Comparison of ENCODE assay signal across 29 mouse cellular contexts in the genomic region with DNA sequence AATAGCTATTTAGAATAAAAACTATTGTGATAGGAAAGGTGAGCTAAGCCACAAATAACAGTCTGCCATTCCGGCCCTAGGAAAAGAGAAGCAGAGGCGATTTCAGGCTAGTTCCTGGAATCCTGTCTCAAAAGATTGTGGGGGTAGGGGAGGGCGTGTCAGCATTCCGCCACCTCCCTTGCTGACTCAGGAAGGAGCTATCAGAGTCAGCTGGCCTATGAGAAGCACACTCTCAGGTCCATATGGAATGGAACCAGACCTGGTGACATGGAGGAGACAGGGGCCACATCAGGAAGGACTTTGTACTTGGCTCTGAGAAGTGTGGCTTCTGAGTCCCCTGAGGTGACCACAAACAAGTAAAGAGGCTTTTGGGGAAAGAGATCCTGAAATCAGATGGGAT. TPM values are rescaled to one million over a fixed set of nuclear protein-coding genes. Genes with fewer than 3 reads are reported as not detected.
A peak's percentile ranks its signal among the peaks of the same experiment; 100 is the strongest.
DNase-seq lines count a peak whose midpoint lies in the region; ATAC-seq and TF ChIP-seq lines count a peak whose summit lies in the region.
"Had no signal": no experiment of that assay in that cellular context is flagged by ENCODE, and none has a peak within 500 bp of the region (broad histone marks: within the 10 kb centered on the region; RNA-seq: fewer than 3 reads in every experiment).

No protein-coding gene starts in this region.

- no peak for TF ChIP-seq POLR2A in MEL (IDR thresholded peaks at IDR 0.05; ENCODE audit: control insufficient read depth in 1 of 2, insufficient read depth in 1 of 2, low read depth in 1 of 2, low read length in 2 of 2, poor library complexity in 1 of 2)

- H3K4me1 ChIP-seq in kidney, embryonic 14.5 days (ENCODE audit: control insufficient read depth, insufficient read depth, low read length) = no peaks in the 10 kb centered on the region
- H3K4me1 ChIP-seq in MEL (ENCODE audit: control insufficient read depth in 1 of 2, insufficient read depth in 2 of 2, low read length in 2 of 2) = peaks cover 10 to 28% of the 10 kb centered on the region in 2 experiments
- H3K4me1 ChIP-seq in intestine, postnatal 0 days (replicated peaks; ENCODE audit: control insufficient read depth, insufficient read depth, low read length) = peaks cover 5% of the 10 kb centered on the region
- no peaks in the 10 kb centered on the region for H3K4me1 ChIP-seq in hindbrain, postnatal 0 days (ENCODE audit: insufficient read depth, low read length)
- H3K4me1 ChIP-seq: hindbrain, embryonic 15.5 days; midbrain, embryonic 13.5 days had no signal

- no peaks in the 10 kb centered on the region for H3K9me3 ChIP-seq in kidney, embryonic 14.5 days (ENCODE audit: control insufficient read depth, low read length)
- no peaks in the 10 kb centered on the region for H3K9me3 ChIP-seq in MEL (replicated peaks; ENCODE audit: insufficient read depth, low read length)
- H3K9me3 ChIP-seq in intestine, postnatal 0 days (ENCODE audit: control insufficient read depth) = no peaks in the 10 kb centered on the region
- H3K9me3 ChIP-seq in hindbrain, postnatal 0 days (ENCODE audit: low read length) = no peaks in the 10 kb centered on the region
- H3K9me3 ChIP-seq: embryonic facial prominence, embryonic 15.5 days; heart, embryonic 13.5 days; hindbrain, embryonic 15.5 days; limb, embryonic 12.5 days; liver, embryonic 12.5 days; midbrain, embryonic 13.5 days; stomach, embryonic 15.5 days had no signal

- TF ChIP-seq EP300 in MEL (IDR thresholded peaks at IDR 0.05; ENCODE audit: low read depth in 1 of 2, low read length in 2 of 2) = no peak

- H3K4me2 ChIP-seq in kidney, embryonic 14.5 days (replicated peaks; ENCODE audit: low read depth, low read length) = no peak overlapping the region
- no peak overlapping the region for H3K4me2 ChIP-seq in intestine, postnatal 0 days (replicated peaks; ENCODE audit: low read depth)
- H3K4me2 ChIP-seq in hindbrain, postnatal 0 days (ENCODE audit: low read depth, low read length) = no peak overlapping the region
- H3K4me2 ChIP-seq: embryonic facial prominence, embryonic 15.5 days; heart, embryonic 13.5 days; hindbrain, embryonic 15.5 days; limb, embryonic 12.5 days; liver, embryonic 12.5 days; lung, embryonic 14.5 days; midbrain, embryonic 13.5 days; stomach, embryonic 15.5 days had no signal

- no peak for ATAC-seq in kidney, embryonic 14.5 days (ENCODE audit: low FRiP score, low TSS enrichment)
- peak; percentile 76 for ATAC-seq in intestine, postnatal 0 days
- ATAC-seq in hindbrain, postnatal 0 days = no peak
- ATAC-seq: forebrain, postnatal 0 days; liver, embryonic 12.5 days; midbrain, embryonic 13.5 days had no signal

- WGBS in kidney, embryonic 14.5 days = 72% methylated on average over 4 of the region's 4 CpGs
- WGBS in intestine, postnatal 0 days = 35% methylated on average over 4 of the region's 4 CpGs
- 71% methylated on average over 4 of the region's 4 CpGs for WGBS in hindbrain, postnatal 0 days

- TF ChIP-seq CTCF in MEL (IDR thresholded peaks at IDR 0.05 in 2 of 3, conservative IDR thresholded peaks at IDR 0.05 in 1 of 3; ENCODE audit: control insufficient read depth in 1 of 3, insufficient read depth in 1 of 3, low read depth in 2 of 3, low read length in 3 of 3, poor library complexity in 1 of 3, severe bottlenecking in 1 of 3) = no peak
- no peak for TF ChIP-seq CTCF in intestine, postnatal 0 days (IDR thresholded peaks at IDR 0.05; ENCODE audit: low read depth)
- no peak for TF ChIP-seq CTCF in hindbrain, postnatal 0 days (IDR thresholded peaks at IDR 0.05; ENCODE audit: low read depth)

- no peaks in the 10 kb centered on the region; the same call in 1 of the 2 replicates for H3K79me2 ChIP-seq in MEL (ENCODE audit: control insufficient read depth, insufficient read depth, low read length, poor library complexity)

- no peak for TF ChIP-seq RAD21 in MEL (IDR thresholded peaks at IDR 0.05; ENCODE audit: low read depth, low read length)

- H3K9ac ChIP-seq in kidney, embryonic 14.5 days (ENCODE audit: low read depth, low read length) = peak overlapping the region; percentile 28; the same call in 1 of the 2 replicates
- H3K9ac ChIP-seq in MEL (ENCODE audit: control insufficient read depth, low read depth, low read length, poor library complexity, severe bottlenecking) = no peak overlapping the region
- 0 out of 2 replicates have a peak overlapping the region, but pooled peaks have one; percentile 22 for H3K9ac ChIP-seq in intestine, postnatal 0 days (ENCODE audit: low read depth, low read length)
- no peak overlapping the region for H3K9ac ChIP-seq in hindbrain, postnatal 0 days (replicated peaks; ENCODE audit: low read length)
- H3K9ac ChIP-seq: embryonic facial prominence, embryonic 15.5 days; forebrain, postnatal 0 days; heart, embryonic 13.5 days; hindbrain, embryonic 15.5 days; limb, embryonic 12.5 days; liver, embryonic 12.5 days; lung, embryonic 14.5 days; midbrain, embryonic 13.5 days; stomach, embryonic 15.5 days had no signal

- H3K27me3 ChIP-seq in kidney, embryonic 14.5 days (ENCODE audit: control insufficient read depth, insufficient read depth, low read length) = no peaks in the 10 kb centered on the region
- H3K27me3 ChIP-seq in MEL (ENCODE audit: control insufficient read depth in 1 of 2, insufficient read depth in 2 of 2, low read length in 2 of 2) = peaks cover 2% of the 10 kb centered on the region in 2 experiments
- H3K27me3 ChIP-seq in intestine, postnatal 0 days (replicated peaks; ENCODE audit: control insufficient read depth, insufficient read depth, low read length) = no peaks in the 10 kb centered on the region
- H3K27me3 ChIP-seq in hindbrain, postnatal 0 days (ENCODE audit: insufficient read depth, low read length) = no peaks in the 10 kb centered on the region
- H3K27me3 ChIP-seq: embryonic facial prominence, embryonic 15.5 days; hindbrain, embryonic 15.5 days; limb, embryonic 12.5 days; stomach, embryonic 15.5 days had no signal

- no peak overlapping the region for H3K4me3 ChIP-seq in kidney, embryonic 14.5 days (ENCODE audit: low read length)
- no peak overlapping the region for H3K4me3 ChIP-seq in MEL (ENCODE audit: control insufficient read depth in 1 of 2, insufficient read depth in 1 of 2, low read depth in 2 of 2, low read length in 2 of 2)
- H3K4me3 ChIP-seq in intestine, postnatal 0 days (ENCODE audit: low read depth, low read length) = no peak overlapping the region
- H3K4me3 ChIP-seq in hindbrain, postnatal 0 days (ENCODE audit: low read length) = no peak overlapping the region
- H3K4me3 ChIP-seq: embryonic facial prominence, embryonic 15.5 days; heart, embryonic 13.5 days; hindbrain, embryonic 15.5 days; limb, embryonic 12.5 days; liver, embryonic 12.5 days; midbrain, embryonic 13.5 days; stomach, embryonic 15.5 days had no signal

- no peak overlapping the region for H3K27ac ChIP-seq in kidney, embryonic 14.5 days (ENCODE audit: low read depth, low read length)
- H3K27ac ChIP-seq in MEL (ENCODE audit: control insufficient read depth, low read depth, low read length) = no peak overlapping the region
- peak overlapping the region; percentile 90 for H3K27ac ChIP-seq in intestine, postnatal 0 days (ENCODE audit: low read depth, low read length)
- no peak overlapping the region for H3K27ac ChIP-seq in hindbrain, postnatal 0 days
- H3K27ac ChIP-seq: embryonic facial prominence, embryonic 15.5 days; heart, embryonic 13.5 days; hindbrain, embryonic 15.5 days; limb, embryonic 12.5 days; liver, embryonic 12.5 days; midbrain, embryonic 13.5 days; stomach, embryonic 15.5 days had no signal

- H3K36me3 ChIP-seq in kidney, embryonic 14.5 days (ENCODE audit: control insufficient read depth, insufficient read depth, low read length) = no peaks in the 10 kb centered on the region
- peaks cover 0 to 11% of the 10 kb centered on the region in 2 experiments; a peak in 2 of 4 replicates for H3K36me3 ChIP-seq in MEL (ENCODE audit: control insufficient read depth in 1 of 2, insufficient read depth in 2 of 2, low read length in 2 of 2)
- no peaks in the 10 kb centered on the region for H3K36me3 ChIP-seq in intestine, postnatal 0 days (ENCODE audit: control insufficient read depth, insufficient read depth)
- H3K36me3 ChIP-seq in hindbrain, postnatal 0 days (ENCODE audit: insufficient read depth, low read length) = no peaks in the 10 kb centered on the region
- H3K36me3 ChIP-seq: embryonic facial prominence, embryonic 15.5 days; heart, embryonic 13.5 days; hindbrain, embryonic 15.5 days; limb, embryonic 12.5 days; liver, embryonic 12.5 days; midbrain, embryonic 13.5 days; stomach, embryonic 15.5 days had no signal

- DNase-seq in kidney, postnatal 14 days = no peak
- DNase-seq in 3T3-L1 (ENCODE audit: low read depth, low spot score) = peak; percentile 72
- DNase-seq in MEL (ENCODE audit: low read depth, low spot score) = peak; percentile 34
- DNase-seq in hindbrain, postnatal 0 days (ENCODE audit: low spot score) = no peak
- DNase-seq in retina, postnatal 1 day = no peak
- DNase-seq: B cell, adult 2 months; cerebellum, adult 2 months; cerebellum, postnatal 36 days; forebrain, postnatal 0 days; heart, adult 11 months; heart, postnatal 36 days; lung, embryonic 14.5 days; right cerebral cortex, postnatal 25 days; thymus, adult 2 months had no signal

RNA-seq across cellular contexts. Expression of a gene that starts 2.6 kb away (rescaled TPM):
- 16.9 and 25.2 TPM in 2 replicates for polyA plus RNA-seq in kidney, embryonic 14.5 days (2014; fragmentation: Nextera tagmentation; extraction: Ambion mirVana)
- 24.8 and 32.8 TPM in 2 replicates for total RNA-seq in MEL (2012; rRNA removed)
- polyA plus RNA-seq in MEL (2012; ENCODE audit: insufficient read depth in 1 of 2, insufficient read length in 2 of 2, low read depth in 1 of 2, low replicate concordance in 2 of 2, missing spikeins in 1 of 2) = 10 to 100 TPM in 1 of 2 experiments, not detected in 1; 43.9 TPM
- polyA plus RNA-seq in intestine, postnatal 0 days (2015; fragmentation: Nextera tagmentation; extraction: Ambion mirVana) = 48.3 and 50.3 TPM in 2 replicates
- 45.9 and 52.9 TPM in 2 replicates for total RNA-seq in hindbrain, postnatal 0 days (2014; rRNA removed)
- polyA plus RNA-seq in hindbrain, postnatal 0 days (2015; fragmentation: Nextera tagmentation; extraction: Ambion mirVana) = 55.9 and 57.8 TPM in 2 replicates

RNA-seq across cellular contexts. Expression of a gene that starts 17.2 kb away (rescaled TPM):
- polyA plus RNA-seq in kidney, embryonic 14.5 days (2014; fragmentation: Nextera tagmentation; extraction: Ambion mirVana) = 1.4 and 4.8 TPM in 2 replicates
- total RNA-seq in MEL (2012; rRNA removed) = not detected in 2 replicates
- polyA plus RNA-seq in MEL (2012; ENCODE audit: insufficient read depth in 1 of 2, insufficient read length in 2 of 2, low read depth in 1 of 2, low replicate concordance in 2 of 2, missing spikeins in 1 of 2) = not detected
- polyA plus RNA-seq in intestine, postnatal 0 days (2015; fragmentation: Nextera tagmentation; extraction: Ambion mirVana) = 222 and 231 TPM in 2 replicates
- total RNA-seq in hindbrain, postnatal 0 days (2014; rRNA removed) = 31.1 and 35.9 TPM in 2 replicates
- polyA plus RNA-seq in hindbrain, postnatal 0 days (2015; fragmentation: Nextera tagmentation; extraction: Ambion mirVana) = 10.3 and 11.1 TPM in 2 replicates

RNA-seq across cellular contexts. Expression of a gene that starts 44.0 kb away (rescaled TPM):
- not detected in 2 replicates for polyA plus RNA-seq in kidney, embryonic 14.5 days (2014; fragmentation: Nextera tagmentation; extraction: Ambion mirVana)
- not detected in 2 replicates for total RNA-seq in MEL (2012; rRNA removed)
- polyA plus RNA-seq in MEL (2012; ENCODE audit: insufficient read depth in 1 of 2, insufficient read length in 2 of 2, low read depth in 1 of 2, low replicate concordance in 2 of 2, missing spikeins in 1 of 2) = not detected
- not detected in 2 replicates for polyA plus RNA-seq in intestine, postnatal 0 days (2015; fragmentation: Nextera tagmentation; extraction: Ambion mirVana)
- not detected in 2 replicates for total RNA-seq in hindbrain, postnatal 0 days (2014; rRNA removed)
- not detected in 2 replicates for polyA plus RNA-seq in hindbrain, postnatal 0 days (2015; fragmentation: Nextera tagmentation; extraction: Ambion mirVana)
- total RNA-seq: adrenal gland, postnatal 4 days; forebrain, postnatal 0 days; gastrocnemius, adult 18-20 months; heart, postnatal 36 days; layer of hippocampus, postnatal 10 days; left cerebral cortex, adult 8-10 months had no signal
- polyA plus RNA-seq: cerebellum, adult 2 months; embryonic facial prominence, embryonic 15.5 days; forebrain, postnatal 0 days; heart, embryonic 13.5 days; hindbrain, embryonic 15.5 days; large intestine, adult 2 months; limb, embryonic 12.5 days; liver, embryonic 12.5 days; lung, embryonic 14.5 days; midbrain, embryonic 13.5 days; neural tube, embryonic 14.5 days; stomach, embryonic 15.5 days; thymus, adult 2 months had no signal

RNA-seq across cellular contexts. Expression of a gene that starts 57.4 kb away (rescaled TPM):
- 0.10 and 0.14 TPM in 2 replicates for polyA plus RNA-seq in kidney, embryonic 14.5 days (2014; fragmentation: Nextera tagmentation; extraction: Ambion mirVana)
- 0.04 TPM in 1 of 2 replicates, not detected in the other for total RNA-seq in MEL (2012; rRNA removed)
- polyA plus RNA-seq in MEL (2012; ENCODE audit: insufficient read depth in 1 of 2, insufficient read length in 2 of 2, low read depth in 1 of 2, low replicate concordance in 2 of 2, missing spikeins in 1 of 2) = under 1 TPM in 1 of 2 experiments, not detected in 1; 0.07 TPM
- 0.94 and 1.6 TPM in 2 replicates for polyA plus RNA-seq in intestine, postnatal 0 days (2015; fragmentation: Nextera tagmentation; extraction: Ambion mirVana)
- total RNA-seq in hindbrain, postnatal 0 days (2014; rRNA removed) = 4.3 and 7.9 TPM in 2 replicates
- polyA plus RNA-seq in hindbrain, postnatal 0 days (2015; fragmentation: Nextera tagmentation; extraction: Ambion mirVana) = 2.4 and 3.0 TPM in 2 replicates
- total RNA-seq: gastrocnemius, adult 18-20 months had no signal

Comparison
In these comparisons a context has a peak if more than half of its experiments do, and no peak if none do; other contexts are left out.
1. H3K9ac ChIP-seq: peak in kidney, embryonic 14.5 days (single experiment) and intestine, postnatal 0 days (single experiment); none in MEL (single experiment) and hindbrain, postnatal 0 days (single experiment).
2. DNase-seq: peak in 3T3-L1 (single experiment) and MEL (single experiment); none in kidney, postnatal 14 days (single experiment), hindbrain, postnatal 0 days (single experiment) and retina, postnatal 1 day (single experiment).
3. RNA of a gene that starts 17.2 kb away (polyA plus RNA-seq): 222 to 231 TPM in intestine, postnatal 0 days; 10.3 to 11.1 TPM in hindbrain, postnatal 0 days, 1.4 to 4.8 TPM in kidney, embryonic 14.5 days and not detected in MEL; every median in the first group is over 10 times any median in the second.